Mouse (Mus musculus) kidney, adult 2 months (tissue): ENCODE data around the gene Ulk4.
"Not testable (repeated sequence)": the region's sequence is repeated elsewhere in the genome, so short reads cannot be mapped to it uniquely, and the experiment has no call there.

Source experiments
- CTCF ChIP-seq: fragments of 200-500 bp; conservative IDR thresholded peaks from 2 replicates; pipeline ENCODE4 v1.5.1; 2011; ENCODE audit warnings: low read depth, mild to moderate bottlenecking, control low read depth, low read length, moderate library complexity, mixed read lengths; ENCODE audit not compliant: insufficient read depth, insufficient read length
- POLR2A ChIP-seq: fragments of 200-500 bp; IDR thresholded peaks from one replicate; pipeline ENCODE4 v1.6.1; 2011; ENCODE audit warnings: low read depth, low read length, control low read depth

DNA sequence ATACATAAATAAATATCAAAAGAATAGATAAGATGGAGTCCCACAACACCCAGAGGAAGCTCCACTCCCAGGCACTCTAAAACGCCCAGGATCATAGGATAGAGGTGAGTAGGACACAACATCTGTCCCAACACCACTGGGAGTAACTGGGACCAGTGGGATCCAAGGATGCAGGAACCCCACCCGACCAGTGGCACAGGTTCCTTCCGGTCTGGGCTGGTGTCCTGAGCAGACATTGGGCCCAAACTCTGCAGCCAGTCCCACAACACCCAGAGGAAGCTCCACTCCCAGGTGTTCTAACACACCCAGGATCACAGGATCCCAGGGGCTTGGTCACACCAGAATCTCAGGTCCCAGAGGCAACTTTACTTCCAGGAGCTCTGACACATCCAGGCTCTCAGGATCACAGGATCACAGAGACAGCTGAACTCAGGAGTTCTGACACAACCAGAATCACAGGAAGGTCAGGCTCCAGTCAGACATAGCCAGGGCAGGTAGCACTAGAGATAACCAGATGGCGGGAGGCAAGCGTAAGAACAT lies 77.8 kb downstream of the Ulk4 start:
- not testable (repeated sequence) for TF ChIP-seq POLR2A, CTCF
